Mouse (Mus musculus) forelimb bud, embryonic 11.5 days (tissue): ENCODE measurements around the gene Atp8b2.
A peak's percentile ranks its signal among the peaks of the same experiment; 100 is the strongest.

Source experiments
- DNase-seq: peaks from one replicate; pipeline ENCODE4 v3.0.0-alpha.2; 2012; ENCODE audit warnings: low read depth, low spot score

Gene Atp8b2

DNA sequence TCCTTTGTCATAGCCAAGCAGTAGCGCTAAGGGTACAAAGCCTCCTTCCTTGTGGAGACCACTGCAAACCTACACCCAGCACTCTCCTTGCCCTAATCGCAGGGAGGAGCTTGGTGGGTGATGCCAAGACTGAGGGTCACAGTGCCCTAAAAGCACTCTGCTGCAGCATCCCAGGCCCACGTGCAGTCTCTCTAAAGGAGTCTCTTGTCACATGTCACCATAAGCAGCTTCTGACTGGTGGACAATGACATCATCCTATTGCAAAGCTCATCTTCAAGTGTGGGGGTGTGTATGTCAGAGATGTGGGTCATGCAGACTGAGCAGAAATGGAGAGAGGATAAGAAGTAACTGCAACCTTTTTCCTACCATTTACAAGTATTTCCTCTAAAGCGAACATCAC lies 3.9 kb downstream of the Atp8b2 start:
- DNase-seq = no peak

DNA sequence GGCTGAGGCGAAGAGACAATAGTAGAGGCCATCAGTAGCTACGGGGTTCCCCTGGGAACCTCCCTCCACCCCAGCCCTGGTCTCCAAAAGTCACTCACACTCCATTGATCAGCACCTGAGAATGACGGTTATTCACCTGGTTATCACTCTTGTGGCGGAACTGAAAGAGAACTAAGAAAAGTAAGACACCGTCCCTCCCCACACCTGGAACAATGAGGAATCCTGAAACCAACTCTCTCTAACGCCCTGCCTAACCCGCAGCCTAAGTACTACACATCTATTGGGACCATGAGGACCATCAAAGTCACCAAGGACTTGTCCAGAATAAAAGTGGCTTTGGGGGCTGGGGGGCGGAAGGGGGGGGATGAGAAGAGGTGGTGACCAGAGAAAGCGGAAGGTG lies 5.4 kb downstream of the Atp8b2 start:
- no peak for DNase-seq

DNA sequence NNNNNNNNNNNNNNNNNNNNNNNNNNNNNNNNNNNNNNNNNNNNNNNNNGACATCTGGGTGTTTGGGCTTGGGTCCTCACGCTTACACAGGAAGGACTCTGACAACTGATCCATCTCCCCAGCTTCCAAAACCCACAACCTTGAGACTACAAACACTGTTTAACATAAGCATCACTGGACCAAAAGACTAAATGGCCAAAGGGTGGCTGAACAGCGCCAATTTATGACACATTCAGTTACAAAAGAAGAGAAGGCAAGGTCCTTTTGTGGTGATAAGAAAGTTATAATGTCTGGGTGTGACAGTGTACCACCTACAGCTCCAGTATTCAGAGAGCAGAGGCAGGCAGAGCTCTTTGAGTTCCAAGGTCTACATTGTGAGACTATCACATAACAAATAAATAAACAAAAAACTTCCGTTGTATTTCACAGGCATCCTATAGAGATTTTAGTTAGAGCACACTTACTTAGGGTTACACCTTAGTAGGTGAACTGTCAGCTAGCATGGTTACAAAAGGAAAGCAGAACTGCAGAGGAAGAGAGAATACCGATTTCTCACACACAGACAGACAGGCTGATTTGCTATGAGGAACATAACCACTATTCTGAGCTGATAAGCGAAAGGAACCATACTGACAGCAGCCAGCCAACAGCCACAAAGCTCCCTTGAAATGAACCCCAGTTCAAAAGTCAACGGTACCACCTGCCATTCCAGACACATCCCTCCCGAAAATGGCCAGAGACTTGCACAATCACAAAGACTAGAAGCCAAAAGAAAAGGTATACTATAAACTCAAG lies 6.9 kb downstream of the Atp8b2 start:
- DNase-seq = no peak

DNA sequence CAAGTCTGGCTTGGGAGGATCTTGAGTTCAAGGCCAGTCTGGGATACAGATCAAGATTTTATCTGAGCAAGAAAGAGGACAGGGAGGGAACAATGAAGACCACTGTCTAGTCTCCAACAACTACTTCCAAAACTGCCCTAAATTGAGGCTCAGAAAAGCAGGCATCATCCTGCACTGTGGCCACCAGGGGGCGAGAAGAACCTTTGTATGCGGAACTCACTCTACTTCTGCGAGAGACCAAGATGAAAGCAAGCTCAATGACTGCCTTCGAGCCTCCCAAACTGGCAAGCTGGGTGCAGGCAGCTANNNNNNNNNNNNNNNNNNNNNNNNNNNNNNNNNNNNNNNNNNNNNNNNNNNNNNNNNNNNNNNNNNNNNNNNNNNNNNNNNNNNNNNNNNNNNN lies 9.9 kb downstream of the Atp8b2 start:
- peak; percentile 72 for DNase-seq

DNA sequence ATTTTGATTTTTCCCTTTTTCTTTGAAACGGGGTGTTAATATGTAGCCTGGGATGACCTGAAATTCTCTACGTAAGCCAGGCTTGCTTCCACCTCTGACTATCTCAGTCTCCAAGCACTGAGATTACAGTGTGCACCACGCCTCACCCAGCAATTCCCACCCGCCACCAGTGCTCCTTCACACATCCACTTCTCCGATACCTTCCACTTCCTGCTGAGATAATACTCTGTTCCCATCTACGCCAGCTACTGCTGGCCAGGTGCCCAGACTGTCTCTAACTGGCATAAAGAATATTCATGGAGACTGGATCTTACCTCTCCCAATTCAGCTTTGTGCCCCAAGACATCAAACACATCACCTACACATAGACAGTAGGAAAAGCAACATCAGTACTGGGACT lies 14.7 kb downstream of the Atp8b2 start:
- no peak for DNase-seq

DNA sequence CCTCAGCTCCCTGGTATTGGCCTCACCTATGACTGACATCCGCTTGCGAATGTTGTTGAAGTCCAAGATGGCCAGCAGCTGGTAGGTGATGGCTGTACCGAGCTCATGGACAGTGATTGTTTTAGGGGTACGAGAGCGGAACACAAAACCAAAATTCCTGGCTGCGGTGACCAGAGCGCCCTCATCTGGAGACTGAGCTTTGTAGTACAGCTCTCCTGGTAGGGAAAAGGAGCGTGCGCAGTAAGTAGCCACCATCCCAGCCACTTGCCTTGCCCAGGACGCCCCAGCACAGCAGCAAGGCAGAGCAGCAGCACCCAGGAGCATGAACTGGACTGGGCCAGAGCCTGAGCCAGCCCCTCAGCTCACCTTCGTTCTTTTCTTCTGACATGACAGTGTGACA lies 15.3 kb downstream of the Atp8b2 start:
- no peak for DNase-seq

DNA sequence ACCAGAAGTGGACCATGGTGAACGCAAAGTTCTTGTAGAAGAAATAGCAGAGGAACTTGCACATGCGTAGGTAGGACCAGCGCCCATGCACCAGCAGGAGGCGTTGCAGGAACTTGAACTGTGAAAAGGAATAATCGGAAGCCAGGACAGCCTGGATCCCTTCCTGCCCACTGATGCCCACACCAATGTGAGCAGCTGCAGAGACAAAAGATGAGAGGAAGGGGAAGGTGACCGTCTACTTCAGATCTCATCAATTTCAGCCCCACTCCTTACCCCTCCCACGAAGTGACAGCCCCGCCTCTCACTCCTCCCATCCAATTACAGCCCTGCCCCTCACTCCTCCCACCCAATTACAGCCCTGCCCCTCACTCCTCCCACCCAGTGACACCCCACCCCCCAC lies 18.3 kb downstream of the Atp8b2 start:
- no peak for DNase-seq

DNA sequence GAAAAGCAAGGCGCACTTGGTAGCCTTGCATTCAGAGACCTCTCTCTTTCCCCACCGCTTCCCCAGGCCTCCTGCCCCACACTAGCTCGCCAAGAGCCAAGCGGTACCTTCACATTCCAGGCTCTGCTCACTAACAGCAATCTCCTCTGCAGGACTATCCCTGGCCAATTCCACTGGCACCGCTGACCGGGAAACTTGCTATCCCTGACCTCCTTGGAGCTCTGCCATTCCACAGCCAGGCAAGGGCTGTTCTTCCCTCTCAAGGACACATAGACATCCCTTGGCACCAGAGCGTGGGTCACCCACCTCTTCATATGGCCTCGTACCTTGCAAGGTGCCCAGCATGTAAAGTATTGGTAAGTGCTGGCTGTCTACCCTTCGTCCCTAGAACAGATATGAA lies 20.4 kb downstream of the Atp8b2 start:
- no peak for DNase-seq

DNA sequence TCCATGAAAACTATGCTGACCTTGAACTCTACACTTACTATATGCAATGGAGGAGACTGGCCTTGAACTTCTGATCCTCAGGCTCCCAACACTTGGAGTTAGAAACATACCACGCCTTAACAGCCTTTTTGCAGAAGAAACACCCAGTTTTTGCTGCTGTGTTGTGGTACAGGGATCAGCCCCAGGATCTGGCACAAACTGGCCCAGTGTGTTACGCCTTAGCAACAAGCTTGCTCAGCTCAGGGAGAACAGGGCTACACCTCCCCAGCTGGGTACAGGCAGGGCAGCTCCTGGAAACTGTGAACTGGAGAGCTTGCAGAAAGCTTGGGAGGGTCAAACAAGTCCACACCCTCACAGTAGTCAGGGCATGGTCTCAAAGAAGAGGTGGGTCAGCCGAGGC lies 26.8 kb downstream of the Atp8b2 start:
- no peak for DNase-seq

DNA sequence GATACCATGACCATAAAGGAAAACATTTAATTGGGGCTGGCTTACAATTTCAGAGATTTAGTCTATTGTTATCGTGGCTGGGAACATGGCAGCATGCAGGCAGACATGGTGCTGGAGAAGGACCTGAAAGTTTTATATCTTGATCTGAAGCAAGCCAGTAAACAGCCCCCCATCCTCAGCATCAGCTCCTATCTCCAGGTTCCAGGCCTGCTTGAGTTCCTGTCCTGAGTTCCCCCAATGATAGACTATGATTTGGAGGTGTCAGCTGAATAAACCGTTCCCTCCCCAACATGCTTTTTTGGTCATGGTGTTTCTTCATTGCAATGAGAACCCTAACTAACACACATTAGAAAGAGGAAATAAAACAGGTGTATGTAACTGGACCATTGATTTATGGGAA lies 30.4 kb downstream of the Atp8b2 start:
- DNase-seq = no peak

DNA sequence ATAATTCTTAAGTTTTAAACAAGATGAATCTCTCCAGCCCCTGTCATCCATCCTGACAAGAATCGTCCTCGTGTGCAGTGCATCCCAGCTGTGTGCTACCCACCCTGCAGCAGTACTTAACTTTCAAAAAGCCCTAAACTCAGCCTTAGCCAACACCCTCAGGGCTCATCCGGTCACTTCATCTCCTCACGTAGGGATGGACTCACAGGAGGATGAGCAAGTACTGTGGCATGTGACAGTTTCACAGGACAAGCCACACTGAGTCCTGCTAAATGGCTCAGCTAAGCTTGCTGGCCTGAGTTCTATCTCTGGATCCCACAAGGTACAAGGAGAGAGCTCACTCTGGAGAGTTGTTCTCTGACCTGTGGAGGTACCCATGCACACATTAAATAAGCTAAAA lies 34.4 kb downstream of the Atp8b2 start:
- no peak for DNase-seq

DNA sequence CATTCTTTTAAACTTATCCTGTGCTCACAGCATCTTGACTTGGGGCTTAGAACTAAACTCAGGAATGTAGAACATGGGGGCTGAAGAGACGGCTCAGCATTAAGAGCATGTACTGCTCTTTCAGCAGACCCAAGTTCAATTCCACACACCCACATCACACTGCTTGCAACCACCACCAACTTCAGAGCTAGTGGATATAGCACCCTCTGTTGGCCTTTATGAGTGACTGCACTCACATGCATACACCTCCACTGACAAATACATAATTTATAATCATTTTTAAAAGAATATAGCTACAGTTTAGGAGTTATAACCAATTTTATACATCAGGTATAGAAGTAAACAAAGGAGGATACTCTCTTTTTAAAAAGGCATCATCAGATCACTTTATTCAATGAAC lies 36.9 kb downstream of the Atp8b2 start:
- no peak for DNase-seq

DNA sequence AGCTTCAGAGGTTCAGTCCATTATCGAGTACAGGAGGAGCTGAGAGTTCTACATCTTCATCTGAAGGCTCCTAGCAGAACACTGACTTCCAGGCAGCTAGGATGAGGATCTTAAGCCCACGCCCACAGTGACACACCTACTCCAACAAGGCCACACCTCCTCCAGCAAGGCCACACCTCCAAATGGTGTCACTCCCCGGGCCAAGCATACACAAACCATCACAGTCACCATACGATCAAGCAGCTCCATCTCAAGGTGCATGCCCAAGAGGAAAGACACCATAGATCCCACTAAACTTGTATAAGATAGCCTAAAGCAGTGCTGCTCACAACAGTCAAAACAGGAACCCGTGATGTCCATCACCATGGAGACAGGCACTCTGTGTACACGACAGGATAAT lies 42.6 kb downstream of the Atp8b2 start:
- no peak for DNase-seq

DNA sequence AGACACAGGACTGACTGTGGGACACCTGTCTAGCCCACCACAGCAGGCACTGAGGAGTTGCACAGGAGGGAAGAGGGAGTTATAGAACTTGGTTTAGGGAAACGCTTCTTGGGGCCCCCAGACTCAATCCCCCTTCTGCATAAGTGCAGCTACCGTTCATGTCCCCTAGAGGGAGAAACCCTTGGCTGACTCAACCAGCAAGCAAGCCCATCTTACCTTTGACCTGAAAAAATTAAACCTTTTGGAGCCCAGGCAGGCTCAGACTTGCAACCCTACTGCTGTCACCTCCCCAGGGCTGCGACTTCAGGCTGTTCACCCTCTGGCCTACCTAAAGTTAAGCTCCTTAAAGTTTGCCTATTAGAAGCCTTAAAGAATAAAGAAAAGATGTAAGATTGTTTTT lies 45.9 kb downstream of the Atp8b2 start:
- no peak for DNase-seq

DNA sequence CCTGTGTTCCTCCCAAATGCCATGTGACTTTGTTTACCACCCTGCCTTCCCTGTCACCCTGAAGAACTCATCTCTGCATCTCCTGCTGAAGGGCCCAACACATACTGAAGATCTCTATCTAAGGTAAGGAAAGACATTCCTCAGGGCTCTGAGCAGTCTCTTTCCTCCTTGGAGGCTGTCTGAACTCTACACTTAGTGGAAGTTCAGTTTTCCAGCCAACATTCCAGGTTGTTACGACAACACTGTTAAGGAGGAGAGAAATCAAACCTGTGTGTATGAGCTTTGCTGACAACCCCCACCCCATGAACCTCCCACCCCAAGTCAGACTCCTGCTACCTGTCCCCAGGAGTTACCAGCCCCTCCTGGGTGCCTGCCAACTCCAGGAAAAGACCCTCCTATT lies 46.7 kb downstream of the Atp8b2 start:
- DNase-seq = no peak

DNA sequence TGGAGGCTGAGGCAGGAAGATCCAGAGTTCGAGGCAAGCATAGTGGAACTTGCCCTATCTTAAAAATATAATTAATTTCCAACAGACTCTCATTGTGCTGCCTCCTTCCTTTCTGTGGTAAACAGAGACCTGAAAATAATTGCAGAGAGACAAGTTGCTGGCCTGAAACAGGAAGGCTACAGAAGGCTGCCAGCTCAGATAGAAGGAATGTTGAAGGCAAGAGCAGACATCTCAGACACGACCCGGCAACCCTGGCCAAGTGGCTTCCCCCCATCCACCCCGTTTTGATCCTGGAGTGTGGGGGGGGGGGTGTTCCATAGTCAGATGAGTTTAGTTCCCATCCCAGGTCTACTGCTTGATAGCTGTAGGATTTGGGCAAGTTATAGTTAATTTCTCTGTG lies 48.6 kb downstream of the Atp8b2 start:
- no peak for DNase-seq

DNA sequence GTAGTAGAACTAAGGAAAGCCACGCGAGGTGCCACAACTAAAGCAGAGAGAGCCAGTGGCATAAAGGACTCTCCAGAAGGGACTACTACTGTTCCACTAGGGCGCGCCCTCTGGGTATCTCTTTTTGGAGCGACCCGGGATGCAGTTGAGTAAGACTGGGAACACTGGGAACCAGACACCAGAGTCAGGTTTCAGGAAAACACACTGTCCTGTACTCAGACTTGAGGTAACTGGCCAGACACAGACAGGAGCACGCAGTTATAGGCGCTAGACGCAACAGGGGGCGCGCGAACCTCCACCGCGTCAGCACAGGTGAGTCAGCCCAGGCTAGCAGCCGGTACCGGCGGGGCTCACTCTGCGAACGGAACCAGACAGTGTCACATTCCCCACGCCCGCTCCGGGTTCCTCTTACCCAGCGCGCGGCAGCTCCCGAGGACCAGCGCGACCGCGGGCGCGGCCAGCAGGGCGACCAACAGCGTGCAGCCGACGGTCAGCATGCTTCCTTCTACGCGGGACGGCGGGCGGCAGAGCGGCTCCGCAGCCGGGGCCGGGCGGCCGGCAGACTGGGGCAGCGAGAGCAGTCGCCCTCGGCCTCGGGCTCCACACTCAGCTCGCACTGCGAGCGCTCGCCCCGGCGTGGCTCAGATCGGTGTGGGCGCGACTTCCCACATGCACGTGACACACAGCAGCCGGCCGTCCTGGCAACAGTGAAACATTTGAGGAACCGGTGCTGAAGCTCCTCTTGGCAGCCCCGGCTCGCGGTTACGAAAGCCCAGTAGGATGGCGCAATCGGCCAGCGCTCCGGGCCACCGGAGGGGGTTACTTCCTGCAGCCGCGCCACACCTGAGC lies 50.5 kb downstream of the Atp8b2 start, which contains the start of gene Il6ra:
TSS of gene Il6ra (minus strand) at position 654 of the 849 bp plus-strand sequence.
- peak; percentile 48 for DNase-seq

DNA sequence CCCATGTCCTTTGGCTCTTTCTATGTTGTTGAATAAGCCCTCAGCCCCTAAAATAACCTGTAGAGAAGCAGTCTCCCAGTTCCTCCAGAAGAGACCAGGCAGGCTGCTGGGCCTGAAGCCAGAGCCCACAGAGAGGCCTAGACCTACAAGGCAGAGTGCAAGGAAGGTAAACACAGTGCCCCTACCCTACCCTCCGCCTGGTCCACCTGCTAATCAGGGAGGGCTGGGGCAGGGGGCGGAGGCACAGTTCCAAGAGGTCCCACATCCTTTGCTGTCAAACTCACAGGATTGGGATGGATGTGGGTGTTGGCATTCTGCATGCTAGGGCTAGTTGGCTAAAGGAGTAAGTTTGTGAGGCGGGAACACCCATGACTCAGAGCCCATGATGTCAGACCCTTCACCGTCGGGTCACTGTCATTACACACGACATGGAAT lies 51.2 kb downstream of the Atp8b2 start:
- no peak for DNase-seq

DNA sequence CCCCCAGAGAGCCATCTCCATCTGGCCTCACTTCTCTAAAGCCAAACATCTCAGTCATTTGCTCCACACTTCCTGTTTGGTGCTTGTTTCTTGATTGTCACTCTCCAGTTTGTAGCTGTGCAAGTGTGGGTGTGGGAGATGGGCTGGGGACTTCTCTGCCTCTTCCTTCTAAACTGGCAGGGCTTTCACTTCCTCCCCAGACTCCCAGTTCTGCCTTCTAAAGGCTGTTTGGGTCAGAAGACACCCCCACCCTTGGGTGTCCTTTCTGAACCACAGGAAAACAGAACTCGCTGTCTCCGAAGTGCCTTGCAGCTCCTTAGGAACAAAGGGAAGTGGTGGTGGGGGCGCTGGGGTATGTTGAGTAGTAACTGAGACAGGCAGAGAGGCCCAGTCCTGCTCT lies 52.1 kb downstream of the Atp8b2 start:
- DNase-seq = no peak

DNA sequence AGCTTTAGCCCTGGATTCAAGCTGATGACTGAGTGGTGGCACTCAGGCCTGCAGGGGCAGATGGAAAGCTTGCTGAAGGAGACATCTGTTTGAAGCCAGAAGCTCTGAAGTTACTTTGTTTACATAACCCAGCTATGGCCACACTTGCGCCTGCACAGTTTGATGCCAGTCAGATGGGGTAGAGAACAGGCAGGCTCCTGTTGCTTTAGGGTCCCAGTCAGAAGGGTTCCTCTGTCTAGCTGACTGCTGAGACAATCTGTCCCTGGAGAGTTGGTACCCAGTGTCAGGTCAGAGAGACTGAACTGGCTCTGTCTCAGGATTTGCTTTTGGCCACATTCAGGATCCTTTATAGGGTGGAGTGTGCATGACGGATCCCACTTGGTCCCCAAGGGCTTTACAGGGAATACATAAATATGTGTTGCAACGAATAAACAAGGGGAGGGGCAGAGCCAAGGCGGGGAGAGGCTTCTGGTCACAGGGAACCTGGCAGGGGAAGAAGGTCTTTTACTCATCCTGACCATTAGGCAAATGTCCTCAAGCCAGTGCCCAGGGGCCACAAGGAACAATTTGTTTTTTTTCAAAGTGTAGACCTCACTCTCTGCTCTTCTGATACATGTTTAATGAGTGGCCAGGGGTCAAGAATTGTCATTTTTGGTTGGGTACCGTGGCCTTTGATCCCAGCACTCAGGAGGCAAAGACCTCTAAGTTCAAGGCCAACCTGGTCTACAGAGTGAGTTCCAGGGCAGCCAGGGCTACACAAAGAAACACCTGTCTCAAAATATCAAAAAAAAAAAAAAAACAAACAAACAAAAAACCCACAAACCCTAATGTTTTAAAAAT lies 53.4 kb downstream of the Atp8b2 start:
- DNase-seq = no peak

DNA sequence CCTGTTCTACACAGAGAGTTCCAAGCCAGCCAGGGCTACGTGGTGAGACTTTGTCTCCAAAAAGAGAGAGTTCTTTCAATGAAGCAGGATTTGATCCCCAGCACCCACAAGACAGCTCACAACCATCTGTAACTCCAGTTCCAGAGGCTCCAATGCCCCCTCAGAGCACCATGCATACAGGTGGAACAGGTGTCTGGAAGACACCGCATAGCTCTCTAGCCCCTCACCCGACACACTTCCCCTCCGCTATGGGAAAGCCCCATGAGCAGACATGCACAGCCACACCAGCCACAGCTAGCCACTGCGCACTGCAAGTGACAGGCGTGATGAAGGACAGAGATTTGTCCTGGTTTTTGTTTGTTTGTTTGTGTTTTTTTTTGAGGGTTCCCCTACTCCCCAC lies 54.5 kb downstream of the Atp8b2 start:
- no peak for DNase-seq

DNA sequence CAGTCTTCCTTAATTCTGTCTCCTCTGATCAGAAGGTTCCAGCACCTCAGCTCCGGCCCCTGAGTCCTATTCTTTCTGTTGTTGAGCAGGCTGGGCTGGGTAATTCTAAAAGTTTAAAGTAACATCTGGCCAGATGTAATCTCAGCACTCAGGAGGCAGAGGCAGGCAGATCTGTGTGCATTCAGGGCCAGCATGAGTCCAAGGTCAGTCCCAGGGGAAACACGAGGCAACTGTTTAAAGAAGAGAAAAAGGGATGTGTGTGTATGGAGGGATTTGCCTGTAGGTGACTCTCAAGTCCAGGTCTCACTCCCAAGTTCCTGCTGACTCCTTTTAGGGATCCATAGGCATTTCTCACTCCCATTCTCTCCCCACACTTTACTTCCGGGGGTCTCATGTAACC lies 55.5 kb downstream of the Atp8b2 start:
- DNase-seq = no peak
